Mouse (Mus musculus): Measurements from ENCODE around the gene Nrxn2. TPM values are rescaled to one million over a fixed set of nuclear protein-coding genes. Genes with fewer than 3 reads are reported as not detected.

Gene Nrxn2
- total RNA-seq, 2 experiments from 2014 or later = 3.4 to 3.7 TPM

DNA sequence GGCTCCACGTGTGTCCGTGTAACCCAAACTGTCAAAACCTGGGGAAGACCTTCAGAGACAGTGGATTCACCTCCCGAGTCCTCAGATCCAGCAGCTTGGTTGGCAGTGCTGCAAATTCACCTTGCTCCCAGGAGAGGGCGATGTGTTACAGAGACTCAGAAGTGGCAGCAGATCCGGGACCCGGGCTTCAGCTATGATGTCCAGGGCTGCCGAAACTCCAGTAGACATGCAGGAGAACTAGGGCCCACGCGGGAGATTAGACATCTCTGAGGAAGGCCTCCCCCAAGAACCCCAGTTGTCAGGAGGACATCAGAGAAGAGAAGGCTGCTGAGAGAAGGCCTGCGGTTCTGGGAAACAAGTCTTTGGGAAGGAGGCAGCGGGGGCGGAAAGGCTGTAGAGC lies 73.6 kb downstream of the Nrxn2 start:
- peak in 1 of 2 experiments; percentile 61 for DNase-seq (ENCODE audit: low spot score in 2 of 2)

DNA sequence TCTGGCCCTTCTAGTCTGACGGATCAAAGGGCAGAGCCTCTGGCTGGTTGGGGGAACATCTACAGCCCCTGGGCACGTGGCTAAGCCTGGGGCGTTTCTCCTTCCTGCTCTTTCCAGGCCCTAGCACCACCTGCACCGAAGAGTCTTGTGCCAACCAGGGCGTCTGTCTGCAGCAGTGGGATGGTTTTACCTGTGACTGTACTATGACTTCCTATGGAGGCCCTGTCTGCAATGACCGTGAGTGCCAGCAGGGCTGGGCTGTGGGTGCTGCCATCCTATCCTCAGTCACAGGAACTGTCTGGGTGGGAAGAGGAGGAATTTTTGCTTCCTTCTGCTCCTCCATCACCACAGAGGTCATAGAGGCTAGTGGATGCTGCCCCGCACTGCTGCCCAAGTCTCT lies 74.7 kb downstream of the Nrxn2 start:
- DNase-seq (ENCODE audit: low spot score in 2 of 2) = no peak

DNA sequence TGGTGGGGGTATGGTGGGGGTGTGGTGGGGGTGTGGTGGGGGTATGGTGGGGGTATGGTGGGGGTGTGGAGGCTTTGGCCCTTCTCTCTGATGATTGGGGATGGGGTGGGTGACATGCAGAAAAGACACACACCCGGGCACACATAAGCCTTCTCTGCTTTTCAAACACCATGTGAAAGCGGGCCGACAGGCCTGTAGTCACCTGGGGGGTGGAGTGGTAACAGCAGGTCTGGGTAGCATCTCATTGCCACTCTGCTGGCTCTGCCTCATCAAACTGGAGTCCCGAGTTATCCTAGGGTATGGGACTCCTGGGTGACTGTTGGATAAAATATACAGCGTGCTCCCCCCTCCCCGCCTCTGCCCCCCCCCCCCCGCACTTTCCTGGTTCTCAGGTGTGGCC lies 75.5 kb downstream of the Nrxn2 start:
- DNase-seq (ENCODE audit: low spot score in 2 of 2) = no peak

DNA sequence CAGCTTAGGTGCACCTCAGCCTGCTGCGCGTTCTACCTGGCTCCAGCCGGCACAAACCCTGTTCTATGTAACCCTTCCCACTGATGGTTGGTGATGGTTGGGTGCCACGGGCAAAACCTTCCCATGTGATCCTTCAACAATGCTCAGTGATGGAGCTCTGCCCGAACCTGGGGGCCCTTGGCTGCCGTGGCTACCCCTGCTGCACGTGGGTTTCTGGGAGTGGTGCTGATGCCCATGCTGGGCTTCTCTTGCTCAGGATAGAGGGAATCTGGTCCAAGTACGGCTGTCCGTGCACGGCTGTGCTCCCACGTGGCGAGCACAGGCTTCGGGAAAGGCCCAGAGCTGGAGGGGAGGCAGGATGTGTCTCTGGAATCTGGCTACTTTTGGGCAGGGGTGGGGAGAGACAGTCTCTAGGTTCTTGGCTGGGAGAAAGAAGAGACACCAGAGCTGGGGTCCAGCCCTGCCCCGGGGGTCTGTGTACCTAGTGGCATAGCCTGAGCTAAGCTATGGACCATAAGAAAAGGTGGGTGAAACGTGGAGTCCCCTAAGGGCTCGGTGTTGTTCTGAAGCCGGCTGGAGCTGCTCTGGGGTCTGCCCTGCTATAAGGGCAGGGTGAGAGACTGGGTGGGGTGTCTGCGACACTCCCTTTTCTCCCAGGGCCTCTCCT lies 76.1 kb downstream of the Nrxn2 start:
- DNase-seq (ENCODE audit: low spot score in 2 of 2) = no peak

DNA sequence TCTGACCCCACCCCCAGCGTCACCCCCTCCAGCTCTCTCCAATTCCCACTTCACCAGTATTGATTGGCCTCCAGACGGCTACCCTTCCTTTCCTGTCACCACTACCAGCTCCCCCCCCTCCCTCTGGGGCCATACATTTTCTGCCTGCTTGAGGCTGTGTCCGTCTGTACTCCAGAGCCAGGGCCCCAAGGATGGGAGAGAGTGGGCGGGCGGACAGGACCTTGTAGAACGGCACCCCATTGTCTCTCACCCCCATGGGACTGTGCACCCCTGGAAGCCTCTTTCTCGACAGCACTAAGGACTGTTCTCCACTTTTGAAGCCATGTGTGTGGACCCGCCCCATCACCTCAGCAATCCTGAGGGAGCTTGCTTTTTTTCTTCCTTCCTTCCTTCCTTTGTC lies 77.2 kb downstream of the Nrxn2 start:
- no peak for DNase-seq (ENCODE audit: low spot score in 2 of 2)

DNA sequence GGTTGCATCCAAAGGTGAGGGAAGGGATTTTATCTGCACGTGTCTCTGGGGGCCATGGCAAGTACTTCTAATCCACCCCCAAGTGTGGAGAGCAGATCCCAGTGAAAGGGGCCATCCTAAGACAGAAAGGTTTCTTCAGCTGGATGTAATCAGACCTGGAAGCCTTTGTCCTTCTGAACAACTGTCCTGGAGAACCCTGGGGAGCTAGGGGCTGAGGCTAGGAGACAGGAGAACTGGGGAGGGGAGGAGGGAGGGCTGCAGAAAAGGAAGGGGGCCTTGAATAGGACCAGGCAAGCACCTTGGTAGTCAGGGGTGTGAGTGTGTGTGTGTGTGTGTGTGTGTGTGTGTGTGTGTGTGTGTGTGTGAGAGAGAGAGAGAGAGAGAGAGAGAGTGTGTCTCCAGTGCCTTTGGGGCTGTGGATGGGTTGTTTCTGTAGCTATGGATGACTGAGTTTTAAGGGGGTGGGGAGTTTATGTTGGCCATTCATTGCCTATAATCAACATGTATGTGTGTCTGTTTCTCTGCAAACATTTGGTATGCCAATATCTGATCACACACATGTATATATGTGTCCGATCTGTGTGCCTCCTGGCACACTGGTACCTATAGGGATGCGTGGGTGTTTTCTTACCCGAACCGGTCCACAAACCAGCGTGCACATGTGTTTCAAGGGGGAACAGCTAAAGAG lies 78.1 kb downstream of the Nrxn2 start:
- DNase-seq (ENCODE audit: low spot score in 2 of 2) = no peak

DNA sequence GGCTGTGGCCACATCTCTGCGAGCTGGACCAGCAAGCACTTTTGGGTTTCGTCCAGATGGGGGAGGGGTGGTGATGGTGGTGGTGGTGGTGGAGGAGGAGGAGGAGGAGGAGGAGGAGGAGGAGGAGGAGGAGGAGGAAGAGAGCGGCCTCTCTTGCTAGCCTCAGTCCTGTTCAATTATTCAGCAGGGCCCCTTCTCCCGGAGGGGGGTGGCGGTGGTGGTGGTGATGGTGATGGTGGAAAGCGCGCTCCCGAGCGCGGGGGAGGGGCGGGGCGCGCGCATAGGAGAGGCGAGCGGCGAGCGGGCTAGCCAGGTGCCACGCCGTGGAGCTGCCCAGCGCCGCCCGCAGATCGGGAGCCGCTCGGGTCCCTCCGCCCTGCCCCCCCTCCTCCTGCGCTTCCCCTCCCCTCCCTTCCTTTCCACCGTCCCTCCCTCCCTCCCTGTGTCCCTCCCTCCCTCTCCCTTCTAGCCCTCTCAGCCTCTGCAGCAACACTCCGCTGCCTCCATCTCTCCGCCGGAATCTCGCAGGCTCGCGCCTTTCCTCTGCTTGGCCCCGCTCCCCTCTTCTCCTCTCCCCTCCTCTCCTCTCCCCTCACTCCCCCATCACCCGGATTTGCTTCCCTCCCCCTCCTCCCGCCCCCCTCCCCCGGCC lies 78.7 kb downstream of the Nrxn2 start:
- DNase-seq (ENCODE audit: low spot score in 2 of 2) = no peak

DNA sequence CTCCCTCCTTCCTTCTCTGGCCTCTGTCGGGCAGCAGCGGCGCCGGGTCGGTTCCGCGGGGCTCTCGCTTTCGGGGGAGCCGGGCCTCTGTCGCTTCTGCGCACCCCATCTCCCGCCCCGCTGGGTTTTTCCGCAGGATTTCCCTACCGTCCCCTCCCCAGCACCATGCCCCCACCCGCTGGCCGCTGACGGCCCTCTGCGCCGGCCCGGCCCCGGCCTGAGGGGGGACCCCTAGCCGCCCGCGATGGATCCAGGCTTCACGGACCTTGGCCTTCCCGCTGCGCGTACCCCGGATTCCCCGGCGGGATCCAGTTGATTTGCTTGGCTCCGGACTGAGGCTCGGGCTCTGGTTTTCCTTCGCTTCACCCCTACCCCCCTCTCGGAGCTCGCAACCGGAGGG lies 79.3 kb downstream of the Nrxn2 start:
- DNase-seq (ENCODE audit: low spot score in 2 of 2) = no peak

DNA sequence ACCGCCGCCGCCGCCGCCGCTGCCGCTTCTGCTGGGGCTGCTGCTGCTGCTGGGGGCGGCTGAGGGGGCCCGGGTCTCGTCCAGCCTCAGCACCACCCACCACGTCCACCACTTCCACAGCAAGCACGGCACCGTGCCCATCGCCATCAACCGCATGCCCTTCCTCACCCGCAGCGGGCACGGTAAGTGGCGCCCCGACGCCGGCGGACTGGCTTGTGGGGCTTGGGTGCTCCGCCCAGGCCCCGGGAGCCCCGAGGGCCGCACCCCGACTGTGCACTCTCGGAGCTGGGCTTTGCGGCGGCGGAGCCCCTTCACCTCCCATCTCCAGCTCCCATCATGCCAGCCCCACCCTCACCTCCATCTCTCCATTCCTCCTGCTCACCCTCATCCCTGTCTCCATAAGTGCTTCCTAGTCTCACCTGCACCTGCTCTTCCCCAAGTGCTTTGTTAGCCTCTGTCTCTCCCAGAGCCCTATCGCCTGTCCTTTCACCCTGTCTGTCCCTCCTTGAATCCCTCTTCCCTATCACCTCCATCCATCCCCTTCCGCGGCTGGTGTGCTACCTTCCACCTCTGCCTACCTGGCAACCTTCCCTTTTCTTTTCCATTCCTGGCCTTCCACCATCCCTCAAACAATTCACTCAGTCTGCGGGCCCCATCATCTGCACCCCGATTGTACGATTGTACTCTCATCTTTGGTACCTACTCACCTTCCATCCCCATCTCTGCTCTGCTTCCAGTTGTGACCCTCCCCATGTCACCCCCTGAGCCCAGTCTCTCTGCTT lies 80.0 kb downstream of the Nrxn2 start:
- DNase-seq (ENCODE audit: low spot score in 2 of 2) = no peak

DNA sequence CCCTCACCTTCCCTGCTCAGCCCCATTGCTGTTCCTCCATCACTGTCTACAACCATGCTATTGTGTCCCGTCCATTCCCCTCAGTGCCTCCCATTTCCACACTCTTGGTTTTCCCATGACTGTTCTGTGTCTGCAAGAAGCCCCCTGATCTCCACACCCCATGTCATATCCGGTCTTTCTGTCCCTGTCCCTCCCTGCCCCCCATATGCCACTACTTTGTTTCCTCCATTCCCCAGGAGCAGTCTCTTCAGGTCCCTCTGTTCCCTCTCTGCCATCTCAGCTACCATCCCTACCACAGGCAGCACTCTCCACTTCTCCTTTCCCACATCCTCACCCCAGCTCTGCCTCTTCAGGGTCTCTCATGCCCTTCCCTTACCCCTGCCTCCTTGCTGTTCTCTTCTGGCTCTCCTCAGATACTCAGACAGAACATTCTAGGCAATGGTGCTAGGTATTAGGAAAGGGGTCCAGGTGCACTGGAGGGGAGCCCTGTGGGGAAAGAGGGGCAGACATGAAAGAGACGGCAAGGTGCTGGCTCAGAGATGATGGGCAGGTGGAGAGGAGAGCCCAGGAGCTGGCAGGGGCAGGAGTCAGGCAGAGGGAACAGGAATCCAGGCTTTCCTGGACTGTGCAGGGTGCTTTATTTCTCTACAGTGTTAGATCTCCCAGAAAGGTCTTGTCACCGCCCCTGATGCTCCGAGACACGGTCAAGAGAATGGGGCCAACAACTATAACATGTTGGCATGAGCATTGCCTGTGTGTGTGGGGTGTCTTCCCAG lies 81.5 kb downstream of the Nrxn2 start:
- DNase-seq (ENCODE audit: low spot score in 2 of 2) = no peak

DNA sequence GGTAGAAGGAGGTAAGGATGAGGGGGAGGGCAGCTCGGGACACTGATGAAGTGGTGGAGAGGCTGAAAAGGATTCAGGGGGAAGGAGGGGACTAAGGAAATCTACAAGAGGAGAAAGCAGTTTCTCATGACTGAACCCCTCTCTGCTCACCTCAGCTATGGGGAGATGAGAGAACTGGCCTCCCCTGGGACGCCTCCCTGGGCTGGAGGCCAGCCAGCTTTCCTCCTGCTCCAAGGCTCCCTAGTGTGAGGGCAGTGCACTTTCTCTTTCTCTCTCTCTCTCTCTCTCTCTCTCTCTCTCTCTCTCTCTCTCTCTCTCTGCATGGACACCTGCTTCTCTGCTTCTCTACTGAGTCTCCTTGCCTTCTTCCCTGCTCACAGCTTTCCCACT lies 82.1 kb downstream of the Nrxn2 start:
- no peak for DNase-seq (ENCODE audit: low spot score in 2 of 2)

DNA sequence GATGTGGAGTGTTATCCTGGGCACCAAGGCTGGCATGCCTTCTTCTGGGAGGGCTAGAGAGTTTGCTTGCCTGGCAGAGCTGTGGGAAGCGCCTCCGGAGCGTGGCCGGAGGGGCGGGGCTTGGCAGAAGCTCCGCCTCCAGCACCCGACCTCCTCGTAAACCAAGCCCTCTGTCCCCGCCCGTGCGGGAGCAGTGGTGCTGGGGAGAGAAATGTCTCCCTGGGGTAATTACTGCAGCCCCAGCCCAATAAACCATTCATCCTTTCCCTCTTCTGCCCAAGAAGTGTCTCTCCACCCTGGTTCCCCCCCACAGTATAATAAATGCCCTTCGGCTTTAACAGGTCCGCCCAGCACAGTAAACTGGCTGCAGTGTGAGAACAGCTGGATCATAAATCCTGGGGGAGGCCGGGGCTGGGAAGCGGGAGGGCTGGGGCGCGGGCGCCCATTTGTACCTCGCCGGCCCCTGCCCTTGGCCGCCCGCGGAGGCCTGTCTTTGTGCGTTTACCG lies 83.6 kb downstream of the Nrxn2 start:
- no peak for DNase-seq (ENCODE audit: low spot score in 2 of 2)

DNA sequence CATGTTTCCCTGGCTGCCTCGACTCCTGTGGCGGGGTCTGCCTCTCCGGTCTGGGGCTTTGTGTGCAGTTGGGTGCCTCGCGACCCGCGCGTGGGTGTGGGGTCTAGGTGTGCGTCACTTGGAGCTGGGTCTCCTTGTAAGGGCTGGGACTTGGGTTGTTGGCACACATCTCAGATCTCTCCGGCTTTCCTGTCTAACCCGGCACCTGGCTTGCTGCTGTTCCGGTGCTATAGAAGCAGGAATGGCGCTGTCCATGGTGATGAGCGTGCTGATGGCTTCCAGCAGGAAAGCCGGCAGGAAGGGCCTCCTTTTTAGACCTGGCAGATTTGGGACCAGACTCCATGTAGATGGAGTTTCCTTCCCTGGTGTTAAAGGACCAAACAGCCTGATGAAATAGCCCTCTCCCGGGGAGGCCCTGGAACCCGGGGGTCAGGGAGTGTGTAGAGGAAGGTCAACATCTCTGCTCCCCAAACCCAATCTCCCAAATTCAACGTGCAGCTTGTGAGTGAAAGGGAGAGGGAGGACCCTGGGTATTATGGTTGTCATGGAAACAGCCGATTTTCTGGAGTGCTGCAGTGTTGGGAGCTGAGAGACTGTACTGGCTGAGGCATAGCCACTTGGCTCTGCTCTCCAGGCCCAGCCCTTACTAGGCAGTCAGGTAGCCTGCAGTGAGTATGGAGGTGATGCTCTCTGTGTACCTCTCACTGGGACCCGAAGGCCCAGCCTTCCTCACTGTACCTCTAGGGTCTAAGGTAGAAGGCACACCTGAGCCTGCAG lies 84.2 kb downstream of the Nrxn2 start:
- DNase-seq (ENCODE audit: low spot score in 2 of 2) = peak in 1 of 2 experiments; percentile 66

DNA sequence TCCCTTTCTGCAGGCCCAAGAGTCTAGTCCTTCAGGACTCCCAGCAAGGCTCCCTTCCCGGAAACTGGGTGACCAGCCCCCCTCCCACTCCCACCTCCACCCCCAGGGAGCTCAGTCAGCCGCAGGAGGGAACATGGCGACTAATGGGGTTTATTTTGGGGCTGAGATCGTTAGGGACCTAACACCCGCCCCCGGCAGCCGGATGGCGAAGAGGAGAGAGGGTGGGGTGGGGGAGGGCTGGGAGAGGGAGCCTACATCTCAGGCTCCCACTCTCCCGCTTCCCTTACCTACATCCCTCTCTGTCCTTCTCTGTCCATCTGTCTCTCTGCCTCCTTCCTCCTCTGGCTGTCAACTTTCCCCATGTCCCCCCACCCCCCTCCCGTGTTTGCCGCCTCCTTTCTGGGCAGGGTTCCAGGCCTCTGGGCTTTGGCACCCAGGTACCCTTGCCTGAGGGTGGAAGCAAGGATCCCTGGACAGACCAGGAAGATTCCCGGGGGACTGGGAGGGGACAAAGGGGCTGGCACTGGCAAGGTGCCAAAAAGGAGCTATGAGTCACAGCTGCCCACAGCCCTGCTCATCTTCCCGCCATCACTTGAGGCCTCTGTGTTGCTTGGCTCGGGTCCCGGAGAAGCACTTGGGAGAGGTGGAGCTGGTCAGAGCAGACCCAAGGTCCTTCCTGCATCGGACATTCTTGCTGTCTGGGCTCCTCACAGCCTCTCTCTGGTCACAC lies 85.6 kb downstream of the Nrxn2 start:
- DNase-seq (ENCODE audit: low spot score in 2 of 2) = no peak

DNA sequence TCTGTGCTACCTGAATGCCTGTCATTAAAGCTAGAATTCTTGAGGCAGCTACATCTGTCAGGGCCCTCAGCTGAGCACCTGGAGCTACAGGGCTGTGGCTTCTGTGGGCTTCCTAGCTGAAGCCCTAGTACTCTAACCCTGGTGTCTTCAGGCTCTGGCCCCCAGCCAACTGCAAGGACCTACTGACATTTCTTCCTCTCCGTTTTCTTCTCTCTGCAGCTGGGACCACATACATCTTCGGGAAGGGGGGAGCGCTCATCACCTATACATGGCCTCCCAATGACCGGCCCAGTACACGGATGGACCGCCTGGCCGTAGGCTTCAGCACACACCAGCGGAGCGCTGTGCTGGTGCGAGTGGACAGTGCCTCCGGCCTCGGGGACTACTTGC lies 86.1 kb downstream of the Nrxn2 start:
- no peak for DNase-seq (ENCODE audit: low spot score in 2 of 2)

DNA sequence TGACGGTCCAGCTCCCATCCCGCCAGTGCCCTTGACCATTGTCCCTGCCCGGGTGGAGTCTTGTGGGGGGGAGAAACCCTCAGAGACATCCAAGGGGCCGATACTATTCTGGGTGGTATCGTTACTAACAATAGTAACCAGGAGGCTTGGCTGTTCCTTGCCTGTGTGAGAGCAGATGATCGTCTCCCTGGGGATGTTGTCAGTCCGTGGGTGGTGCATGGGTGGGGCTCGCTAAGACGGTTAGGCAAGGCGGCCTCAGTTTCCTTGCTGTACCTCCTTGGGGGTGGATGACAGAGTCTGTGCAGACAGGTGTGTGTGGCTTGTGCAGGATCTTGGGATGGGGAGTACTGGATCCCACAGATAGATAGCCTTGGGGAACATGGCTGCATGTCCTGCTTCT lies 88.9 kb downstream of the Nrxn2 start:
- no peak for DNase-seq (ENCODE audit: low spot score in 2 of 2)

DNA sequence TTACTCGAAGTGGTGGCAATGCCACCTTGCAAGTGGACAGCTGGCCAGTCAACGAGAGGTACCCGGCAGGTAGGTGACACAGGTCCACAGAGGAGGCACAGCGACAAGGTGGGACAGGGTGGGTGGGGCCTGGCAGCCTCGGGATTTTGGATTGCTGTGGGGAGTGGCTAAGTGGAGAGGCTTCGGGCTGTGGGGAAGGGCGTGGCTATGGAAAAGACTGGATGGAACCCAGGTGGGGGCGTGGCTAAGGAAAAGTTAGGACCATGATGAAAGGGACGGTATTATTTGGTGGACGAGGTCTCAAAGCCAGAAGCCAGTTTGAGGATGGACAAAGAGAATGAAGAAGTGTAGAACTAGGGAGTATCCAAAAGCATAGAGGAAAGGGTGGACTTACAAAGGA lies 91.3 kb downstream of the Nrxn2 start:
- DNase-seq (ENCODE audit: low spot score in 2 of 2) = no peak

DNA sequence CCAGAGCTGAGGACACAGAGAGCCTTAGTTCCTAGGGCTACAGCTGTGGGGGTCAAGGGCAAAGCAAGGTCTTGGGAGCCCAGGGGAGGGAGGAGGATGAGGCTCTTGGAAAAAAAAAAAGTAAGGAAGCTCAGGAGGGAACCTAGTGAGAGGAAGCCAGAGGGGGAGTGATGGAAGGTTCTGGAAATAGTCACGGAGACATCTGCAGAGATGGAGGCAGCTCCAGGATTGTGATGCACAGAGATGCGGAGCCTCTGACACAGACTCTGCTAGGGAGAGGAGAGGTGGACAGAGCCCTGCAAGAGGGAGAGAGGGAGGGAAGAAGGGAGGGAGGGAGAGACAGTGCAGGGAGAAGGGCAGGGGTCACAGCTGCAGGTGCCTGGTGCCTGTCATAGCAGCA lies 92.0 kb downstream of the Nrxn2 start:
- DNase-seq (ENCODE audit: low spot score in 2 of 2) = no peak

DNA sequence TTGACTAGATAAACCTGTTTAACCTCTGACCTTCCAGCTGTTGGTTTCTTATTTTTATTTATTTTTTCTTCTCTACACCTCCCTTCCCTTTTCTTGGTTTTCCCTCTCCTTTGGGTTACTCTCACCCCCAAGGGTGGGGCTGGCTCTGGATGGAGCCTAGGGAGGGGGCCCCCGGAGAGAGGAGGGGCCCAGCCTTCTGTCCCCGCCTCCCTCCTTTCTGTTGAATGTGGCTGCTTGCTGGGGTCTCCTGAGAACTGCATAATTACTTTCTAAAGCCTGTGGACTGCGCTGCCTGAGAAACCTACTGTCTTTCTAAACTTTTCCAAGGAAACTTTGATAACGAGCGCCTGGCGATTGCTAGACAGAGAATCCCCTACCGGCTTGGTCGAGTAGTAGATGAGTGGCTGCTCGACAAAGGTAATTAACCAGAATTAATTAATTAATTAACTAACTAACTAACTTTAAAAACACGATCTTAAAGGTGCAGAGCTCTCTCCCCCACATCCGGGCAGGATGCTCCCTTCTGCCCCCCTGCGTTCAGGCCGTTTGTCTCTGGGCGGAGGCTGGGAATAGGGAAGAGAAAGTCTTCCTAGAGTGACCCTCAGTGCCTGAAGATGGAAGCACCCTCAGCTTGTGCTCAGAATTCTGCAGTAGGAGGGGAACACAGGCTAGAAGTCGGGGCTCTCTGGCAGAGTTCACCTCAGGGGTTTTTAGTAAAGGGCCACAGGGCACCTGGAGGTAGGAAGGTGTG lies 95.0 kb downstream of the Nrxn2 start:
- DNase-seq (ENCODE audit: low spot score in 2 of 2) = no peak
